Mouse (Mus musculus): ENCODE measurements around the gene Ncln.
"Not testable (repeated sequence)": the region's sequence is repeated elsewhere in the genome, so short reads cannot be mapped to it uniquely, and the experiment has no call there.

The Ncln gene

DNA sequence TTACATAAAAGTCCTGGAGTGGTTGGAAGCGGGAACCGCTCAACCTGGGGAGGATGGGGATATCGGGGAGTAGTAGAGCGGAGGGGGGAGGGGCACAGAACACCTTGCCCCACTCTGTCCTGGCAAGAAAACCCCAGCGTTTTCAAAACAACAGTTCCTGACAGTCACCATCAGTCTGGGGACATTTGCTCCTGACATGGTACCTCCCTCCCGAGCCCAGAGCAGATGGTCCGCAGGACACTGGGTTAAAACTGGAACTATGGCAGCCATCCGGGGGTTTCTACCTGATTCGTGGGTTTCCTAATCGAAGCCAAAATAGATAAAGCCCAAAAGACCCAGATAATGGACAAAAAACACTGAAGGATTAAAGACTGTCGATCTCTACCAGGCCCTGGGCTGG, 35.2 kb downstream of the Ncln start:
- no peak for DNase-seq

DNA sequence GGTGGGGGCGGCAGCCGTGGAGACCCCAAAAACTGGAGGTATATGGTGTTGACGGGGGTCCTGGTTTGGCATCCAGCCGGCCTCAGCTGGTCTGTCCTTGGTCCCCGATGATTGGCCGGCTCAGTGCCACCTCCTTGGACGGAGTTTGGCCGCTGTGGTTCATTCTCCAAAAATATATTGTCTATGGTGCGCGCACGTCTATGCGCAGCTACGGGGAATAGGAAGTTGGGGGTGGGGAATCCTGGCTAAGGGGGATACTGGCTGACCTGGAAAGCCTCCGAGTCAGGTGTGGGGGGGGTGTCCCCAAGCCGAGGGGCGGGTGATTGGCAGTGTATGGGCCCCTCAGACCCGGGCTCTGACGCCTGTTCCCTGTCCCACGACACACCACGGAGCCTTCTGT, 35.7 kb downstream of the Ncln start:
- no peak for DNase-seq

DNA sequence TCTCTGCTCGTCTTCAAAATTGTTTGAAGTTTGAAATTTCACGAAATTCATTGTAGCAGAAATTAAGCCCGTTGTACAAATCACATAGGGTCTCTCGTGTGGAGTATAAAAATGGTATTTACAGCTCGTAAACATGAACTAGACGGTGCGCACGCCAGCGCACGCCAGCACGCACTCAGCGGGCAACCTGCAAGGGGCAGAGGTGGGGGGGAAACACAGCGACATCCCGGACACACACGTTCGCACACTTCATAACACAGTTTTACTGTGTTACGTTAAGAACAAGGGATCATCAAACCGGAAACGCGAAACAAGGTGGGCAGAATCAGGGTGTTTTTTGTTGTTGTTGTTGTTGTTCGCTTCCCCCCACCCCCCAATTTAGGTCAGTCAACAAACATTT, 36.8 kb downstream of the Ncln start:
- DNase-seq: no peak

DNA sequence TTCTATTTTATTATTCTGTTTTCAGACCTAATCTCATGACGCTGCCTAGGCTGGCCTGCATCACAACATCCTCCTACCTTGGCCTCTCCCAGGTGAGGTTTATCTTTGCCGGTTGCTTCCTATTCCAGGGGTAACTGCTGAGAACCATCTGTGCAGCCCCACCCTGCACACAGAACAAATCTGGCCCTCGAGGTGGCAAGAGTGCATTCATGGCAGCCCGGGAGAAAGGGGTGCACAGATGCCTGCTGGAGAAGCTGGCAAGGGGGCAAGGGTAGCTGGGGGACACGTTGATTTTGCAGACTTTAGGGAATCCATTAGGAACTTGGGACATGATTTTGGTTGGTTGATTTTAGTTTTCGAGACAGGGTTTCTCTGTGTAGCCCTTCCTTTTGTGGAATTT, 37.9 kb downstream of the Ncln start:
- no peak for DNase-seq

DNA sequence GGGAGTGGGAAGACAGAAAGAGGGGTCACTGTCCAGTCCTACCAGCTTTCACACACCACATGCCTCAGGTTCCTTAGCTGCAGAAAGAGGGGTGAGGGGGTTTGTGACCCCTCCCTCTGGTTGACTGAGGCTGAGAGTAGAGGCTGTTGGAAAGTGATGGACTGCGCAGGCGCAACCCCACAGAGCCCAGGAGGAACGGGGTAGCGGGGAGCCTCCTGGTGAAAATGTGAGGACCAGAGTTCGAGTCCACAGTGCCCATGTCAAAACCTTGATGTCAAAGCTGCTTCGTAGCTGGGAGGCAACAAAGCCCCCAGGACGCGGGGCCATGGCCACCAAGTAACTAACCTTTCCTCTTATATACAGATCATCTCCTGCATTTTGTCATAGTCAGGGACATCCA, 38.6 kb downstream of the Ncln start:
- DNase-seq: no peak

DNA sequence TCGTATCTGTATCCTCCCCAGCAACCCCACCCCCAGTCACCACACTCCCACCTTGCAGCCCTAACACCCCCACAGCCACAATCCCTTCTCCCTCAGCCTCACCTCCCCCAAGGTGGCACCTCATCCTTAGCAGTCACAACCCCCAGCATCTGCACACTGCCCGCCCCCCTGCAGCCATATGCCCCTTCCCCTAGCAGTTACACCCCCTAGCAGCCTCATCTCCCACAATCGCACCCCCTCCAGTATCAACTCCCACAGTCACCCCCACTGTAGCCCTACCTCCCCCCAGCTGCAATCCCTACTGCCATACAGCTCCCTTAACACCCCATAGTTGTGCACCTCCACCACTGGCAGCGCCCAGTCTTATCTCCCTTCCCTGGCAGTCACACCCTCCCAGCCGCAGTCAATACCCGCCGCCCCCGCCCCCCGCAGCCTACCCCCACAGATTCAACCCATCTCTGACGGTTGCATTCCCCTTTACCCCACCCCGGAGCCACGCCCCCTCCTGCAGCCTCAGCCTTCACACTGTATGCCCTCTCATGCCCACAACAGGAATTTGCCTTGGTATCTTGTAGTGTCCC, 39.1 kb downstream of the Ncln start:
- no peak for DNase-seq

DNA sequence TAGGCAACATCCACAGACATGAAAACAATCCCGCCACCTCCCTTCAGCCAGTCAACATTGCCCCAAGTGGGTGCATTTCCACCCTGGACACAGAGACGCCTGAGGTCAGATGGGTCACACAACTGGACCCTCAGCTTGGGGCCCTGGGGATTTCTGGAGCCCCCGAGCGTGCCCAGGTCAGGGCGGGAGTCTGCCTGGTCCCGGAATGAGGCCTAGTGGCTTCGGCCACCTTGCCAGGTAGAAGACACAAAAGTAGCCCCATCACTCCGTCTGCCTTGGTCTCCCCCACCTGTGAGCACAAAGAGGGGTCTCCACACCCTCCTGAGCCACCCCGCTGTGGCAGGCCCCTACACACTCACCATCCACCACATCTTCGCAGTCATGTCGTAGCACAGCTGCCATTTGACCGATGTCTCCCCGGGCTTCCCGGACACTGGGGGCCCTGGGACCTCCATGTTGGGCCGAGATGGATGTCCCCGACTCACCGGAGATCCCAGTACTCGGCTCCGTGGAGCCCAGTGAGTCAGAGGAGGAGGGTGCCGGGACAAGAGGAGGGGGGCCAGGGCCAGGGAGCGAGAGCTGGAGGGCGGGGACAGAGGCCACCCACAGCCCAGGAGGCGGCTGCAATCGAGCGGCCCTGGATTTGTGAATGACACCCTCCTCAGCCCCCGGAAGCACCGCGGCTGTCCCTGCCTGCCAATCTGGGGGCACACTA, 40.9 kb downstream of the Ncln start, which contains the start of gene Nfic:
Nfic (minus strand) TSS at position 455 of the 715 bp plus-strand sequence.
- no peak for DNase-seq

DNA sequence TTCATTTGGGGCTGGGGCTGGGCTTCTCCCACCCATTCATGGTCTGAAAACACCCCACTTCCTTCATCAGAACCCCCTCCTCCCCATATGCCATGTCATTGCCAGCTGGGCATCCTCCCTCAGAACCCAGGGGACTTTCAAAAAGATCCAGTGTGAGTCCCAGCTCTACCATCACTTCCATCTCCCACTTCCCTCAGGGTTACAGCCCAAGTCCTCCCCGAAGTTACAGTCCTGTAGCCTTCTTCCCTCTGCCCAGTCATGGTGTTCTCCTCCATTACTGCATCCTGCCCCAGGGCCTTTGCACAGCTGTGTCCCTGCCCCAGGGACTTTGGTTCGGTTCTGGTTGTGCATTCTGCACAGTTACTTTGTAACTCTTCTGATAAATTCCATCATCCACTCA, 42.1 kb downstream of the Ncln start:
- no peak for DNase-seq

DNA sequence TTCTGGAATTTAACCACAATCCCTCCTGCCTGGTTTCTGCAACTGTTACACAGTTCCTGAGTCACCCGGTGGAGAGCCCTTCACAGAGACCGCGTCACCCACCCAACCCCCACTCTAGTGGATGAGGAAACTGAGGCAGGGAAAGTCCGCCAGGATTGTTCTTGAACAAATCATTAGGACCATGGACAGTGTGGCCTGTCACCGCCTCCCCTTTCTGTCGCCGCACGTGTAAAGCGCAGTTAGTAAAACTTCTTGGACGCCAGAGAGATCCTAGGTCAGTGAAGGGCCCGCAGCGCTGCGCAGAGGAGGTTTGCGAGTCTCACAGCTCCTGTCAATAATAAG, 43.3 kb downstream of the Ncln start:
- no peak for DNase-seq

DNA sequence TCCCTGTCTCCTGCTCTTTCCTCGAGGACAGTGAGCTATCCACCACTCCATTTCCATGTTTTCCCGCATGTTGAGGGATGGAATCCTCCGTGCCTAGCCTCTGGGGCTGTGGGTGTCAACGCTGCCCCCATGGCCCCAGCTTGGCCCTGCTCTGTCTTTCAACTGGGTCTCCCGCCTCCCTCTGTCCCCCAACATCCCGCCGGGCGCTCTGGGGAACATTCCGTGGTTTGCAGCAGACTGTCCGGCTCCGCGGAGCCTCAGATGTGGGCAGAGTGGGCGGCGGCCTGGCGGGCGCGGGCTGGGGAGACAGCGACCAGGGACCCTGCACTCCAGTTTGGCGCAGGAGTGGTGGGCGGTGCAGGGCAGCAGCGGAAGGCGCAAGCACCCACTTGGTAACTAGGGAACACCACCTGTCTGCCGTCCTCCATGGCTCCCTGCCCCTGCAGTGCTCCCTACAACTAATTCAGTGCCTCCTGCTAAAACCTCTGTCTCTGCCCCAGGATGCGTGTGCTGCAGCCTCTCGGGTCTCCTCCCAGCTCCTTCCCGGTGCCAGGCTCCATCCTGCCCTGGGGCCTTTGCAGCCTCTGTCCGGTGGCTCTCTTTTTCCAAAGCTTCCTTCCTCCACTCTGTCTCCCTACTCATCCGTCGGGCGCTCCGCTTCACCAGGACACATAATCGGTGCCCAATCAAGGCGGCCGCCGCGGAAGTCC, 43.8 kb downstream of the Ncln start:
- no peak for DNase-seq

DNA sequence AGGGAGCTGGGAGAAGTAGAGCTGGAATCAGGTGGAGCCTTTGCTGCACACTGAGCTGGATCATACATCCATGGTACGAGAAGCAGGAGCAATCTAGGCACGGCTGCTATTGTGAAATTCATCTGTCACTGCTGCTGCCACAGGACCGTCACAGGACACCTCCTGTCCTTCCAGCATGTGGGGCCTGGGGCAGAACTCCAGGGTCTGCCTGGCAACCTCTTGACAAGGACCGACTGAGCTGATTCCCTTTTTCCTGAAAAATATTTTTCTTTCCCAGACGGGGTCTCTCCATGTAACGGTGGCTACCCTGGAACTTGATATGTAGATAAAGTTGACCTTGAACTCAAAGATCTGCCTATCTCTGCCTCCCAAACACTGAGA, 44.8 kb downstream of the Ncln start:
- no peak for DNase-seq

DNA sequence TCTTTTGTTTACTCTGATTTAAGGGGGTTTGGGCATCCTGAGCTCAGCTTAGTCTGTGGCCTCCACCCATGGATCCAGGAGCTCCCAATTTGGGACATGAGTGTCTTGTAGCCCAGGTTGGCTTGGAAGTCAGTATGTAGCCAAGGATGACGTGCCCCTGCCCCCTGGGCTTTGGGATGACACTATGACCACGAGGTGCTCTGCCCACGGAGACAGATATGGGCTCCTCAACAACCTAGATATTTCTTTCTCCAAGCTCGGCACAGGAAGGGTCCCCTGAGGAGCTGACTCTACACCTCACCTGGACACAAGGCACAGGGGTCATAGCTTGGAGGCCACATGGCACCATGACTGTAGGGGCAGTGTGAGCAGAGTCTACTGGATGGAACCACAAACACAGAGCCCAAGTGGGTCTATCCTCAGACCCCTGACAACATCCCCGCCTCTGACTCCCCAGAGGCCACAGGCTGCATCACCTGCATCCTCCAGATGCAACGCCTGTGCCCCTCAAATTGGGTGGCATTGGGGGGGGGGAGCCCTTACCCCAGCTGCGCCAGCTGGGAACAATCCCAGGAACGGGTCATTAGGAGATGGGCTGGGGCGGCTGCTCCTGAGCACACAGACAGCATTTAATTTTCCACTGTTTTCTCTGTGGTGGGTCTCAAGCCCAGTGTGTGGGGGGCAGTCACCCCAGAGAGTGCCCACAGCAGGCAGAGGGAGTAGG, 45.4 kb downstream of the Ncln start:
- DNase-seq: no peak

DNA sequence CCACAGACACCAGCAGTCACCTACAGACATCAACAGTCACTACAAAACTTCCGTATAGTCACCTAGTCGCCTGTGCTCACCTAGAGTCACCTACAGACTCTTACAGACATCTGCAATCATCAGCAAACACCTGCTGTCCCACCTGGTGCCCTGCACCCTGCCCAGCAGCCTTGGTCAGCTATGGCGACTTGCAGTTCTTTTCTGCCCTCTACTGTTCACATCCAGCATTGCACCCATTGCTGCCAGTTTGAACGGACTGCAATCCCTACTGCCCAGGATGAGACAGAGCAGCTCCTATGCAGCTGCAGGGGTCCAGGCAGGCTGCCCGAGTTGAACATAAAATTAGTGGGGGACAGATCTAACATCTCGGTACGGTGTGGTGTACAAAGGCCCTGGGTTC, 46.1 kb downstream of the Ncln start:
- DNase-seq: peak; percentile 84

DNA sequence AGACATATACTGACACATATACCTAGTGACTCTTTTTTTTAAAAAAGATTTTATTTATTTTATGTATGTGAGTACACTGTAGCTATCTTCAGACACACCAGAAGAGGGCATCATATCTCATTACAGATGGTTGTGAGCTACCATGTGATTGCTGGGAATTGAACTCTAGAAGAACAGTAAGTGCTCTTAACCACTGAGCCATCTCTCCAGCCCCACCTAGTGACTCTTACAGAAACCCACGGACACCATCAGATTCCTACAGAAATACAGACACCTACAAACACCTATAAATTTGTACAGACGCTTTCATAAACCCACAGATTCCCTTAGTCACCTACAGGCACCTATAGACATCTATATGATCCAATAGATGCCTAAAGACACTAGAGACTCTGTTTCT, 50.7 kb downstream of the Ncln start:
- DNase-seq: not testable (repeated sequence)

DNA sequence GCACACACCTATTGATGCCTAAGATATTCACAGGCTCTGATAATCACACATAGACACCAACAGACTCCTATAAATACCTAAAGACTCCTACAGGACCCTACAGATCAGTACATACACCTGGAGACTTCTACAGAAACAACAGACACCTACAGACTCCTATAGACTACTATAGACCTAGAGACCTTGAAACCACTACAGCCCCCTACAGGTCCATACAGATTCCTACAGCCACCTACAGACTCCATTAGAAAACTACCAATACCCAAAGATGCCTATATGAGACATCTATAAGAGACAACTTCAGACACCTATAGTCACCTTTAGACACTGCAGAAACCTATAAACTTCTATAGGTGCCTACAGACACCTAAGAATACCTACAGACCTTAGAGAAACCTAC, 55.2 kb downstream of the Ncln start:
- DNase-seq: no peak

All from cerebellum, adult 9-11 months (tissue).